Mouse (Mus musculus): Measurements from ENCODE around the gene Nab2.

DNA sequence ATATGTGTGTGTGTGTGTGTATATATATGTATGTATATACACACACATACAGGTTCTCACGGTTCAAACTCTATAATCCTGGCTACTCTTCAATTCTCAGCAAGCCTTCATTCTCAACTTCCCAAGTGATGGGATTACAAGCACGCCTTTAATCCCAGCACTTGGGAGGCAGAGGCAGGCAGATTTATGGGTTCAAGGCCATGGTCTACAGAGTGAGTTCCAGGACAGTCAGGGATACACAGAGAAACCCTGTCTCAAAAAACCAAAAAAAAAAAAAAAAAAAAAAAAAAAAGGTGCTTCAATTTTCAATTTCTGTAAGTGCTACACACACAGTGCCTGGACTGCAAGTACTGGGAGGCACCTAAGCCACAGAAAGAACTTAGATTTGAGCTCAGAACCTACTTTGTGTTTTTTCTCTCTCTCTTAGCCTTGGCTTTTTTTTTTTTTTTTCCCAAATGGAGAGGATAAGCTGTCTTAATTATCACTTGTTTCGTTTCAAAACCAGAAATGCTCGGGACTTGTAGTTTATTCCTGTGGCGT is 7.6 kb upstream of the Nab2 start:
- TF ChIP-seq CTCF (IDR thresholded peaks at IDR 0.05; ENCODE audit: insufficient read depth, low read depth, low read length) (no peak), POLR2A (IDR thresholded peaks at IDR 0.05; ENCODE audit: insufficient read depth, low read depth, low read length) (no peak)

Measured in olfactory bulb, adult 2 months (tissue).